Mouse (Mus musculus) spleen, adult 2 months (tissue): ENCODE measurements around the gene Ndufa10.

Experiments used
- CTCF ChIP-seq: fragments of 200-500 bp; IDR thresholded peaks from 2 replicates; pipeline ENCODE4 v1.5.1; 2011; ENCODE audit warnings: mild to moderate bottlenecking, inconsistent platforms; ENCODE audit not compliant: insufficient read depth, insufficient read length, insufficient replicate concordance; ENCODE audit errors: extremely low read depth
- POLR2A ChIP-seq: fragments of 200-500 bp; IDR thresholded peaks from 2 replicates; pipeline ENCODE4 v1.6.1; 2011; ENCODE audit warnings: low read depth, low read length, inconsistent platforms

GRCm38 (mm10) chr1:92434986-92435385, 38.7 kb downstream of the Ndufa10 start:
- no peak for TF ChIP-seq CTCF
- TF ChIP-seq POLR2A, result no peak
